Mouse (Mus musculus) olfactory bulb, adult 2 months (tissue): ENCODE data around the gene Mindy1. TPM values are rescaled to one million over a fixed set of nuclear protein-coding genes. Genes with fewer than 3 reads are reported as not detected.

Source experiments
- H3K27ac ChIP-seq: fragments of 200-500 bp; 2 replicates; pipeline ENCODE4 v1.5.1; 2012; ENCODE audit warnings: low read depth, low read length; ENCODE audit not compliant: insufficient read depth
- H3K4me1 ChIP-seq: fragments of 200-500 bp; 2 replicates; pipeline ENCODE4 v1.6.1; 2012; ENCODE audit warnings: low read length; ENCODE audit not compliant: control insufficient read depth, insufficient read depth
- H3K4me3 ChIP-seq: fragments of 200-500 bp; 2 replicates; pipeline ENCODE4 v1.5.1; 2012; ENCODE audit warnings: mild to moderate bottlenecking, low read depth, low read length, moderate library complexity; ENCODE audit not compliant: insufficient read depth
- CTCF ChIP-seq: fragments of 200-500 bp; IDR thresholded peaks from 2 replicates; pipeline ENCODE4 v1.5.1; 2012; ENCODE audit warnings: low read depth, mild to moderate bottlenecking, low read length, moderate library complexity; ENCODE audit not compliant: insufficient read depth
- POLR2A ChIP-seq: fragments of 200-500 bp; IDR thresholded peaks from 2 replicates; pipeline ENCODE4 v1.6.1; 2012; ENCODE audit warnings: mild to moderate bottlenecking, low read depth, low read length, moderate library complexity; ENCODE audit not compliant: insufficient read depth
- WGBS: fragments of 180-500 bp; shearing (Covaris S2); methylation state at CpG from one replicate; pipeline ENCODE4 v1.1.7; 2018; 5-methylcytosine and 5-hydroxymethylcytosine counted together
- polyA plus RNA-seq: library from polyadenylated mRNA; stranded (reverse); fragments of >200 nt; gene quantifications from 2 replicates; pipeline ENCODE4 v1.2.4, GENCODE M21; 2012; ENCODE audit warnings: low replicate concordance; ENCODE audit not compliant: missing spikeins, insufficient read depth, insufficient read length

The Mindy1 gene
- not detected in 2 replicates for polyA plus RNA-seq

- peaks cover 13% of the 10 kb centered on the region for H3K4me1 ChIP-seq
- H3K27ac ChIP-seq: peak within 1 kb of the TSS; percentile 97
- WGBS: under 1% methylated on average over 53 of the region's 53 CpGs
- TF ChIP-seq CTCF: 0 out of 2 replicates have a peak, but pooled peaks have one; percentile 4
- no peak for TF ChIP-seq POLR2A
- peak within 1 kb of the TSS; percentile 98 for H3K4me3 ChIP-seq
Measured at GRCm38 (mm10) chr3:95281216-95282126, at the start of gene Mindy1, which contains the start of gene Prune1. Gene Mindy1 (plus strand): TSS chr3:95281345. Gene Prune1 (minus strand): TSS chr3:95282076.

GRCm38 (mm10) chr3:95232771-95233170 is 48.4 kb upstream of the Mindy1 start:
- Histone ChIP-seq H3K27ac (no peak overlapping the region), H3K4me1 (peaks cover 35% of the 10 kb centered on the region), H3K4me3 (no peak overlapping the region)
- 77% methylated on average over 7 of the region's 7 CpGs for WGBS
- no peak for TF ChIP-seq CTCF
- TF ChIP-seq POLR2A: no peak

GRCm38 (mm10) chr3:95233303-95233980 is 47.7 kb upstream of the Mindy1 start:
- H3K4me1 ChIP-seq: peaks cover 35% of the 10 kb centered on the region
- H3K4me3 ChIP-seq: no peak overlapping the region
- WGBS: 87% methylated on average over 16 of the region's 16 CpGs
- no peak for TF ChIP-seq POLR2A
- TF ChIP-seq CTCF: no peak
- H3K27ac ChIP-seq: no peak overlapping the region

DNA sequence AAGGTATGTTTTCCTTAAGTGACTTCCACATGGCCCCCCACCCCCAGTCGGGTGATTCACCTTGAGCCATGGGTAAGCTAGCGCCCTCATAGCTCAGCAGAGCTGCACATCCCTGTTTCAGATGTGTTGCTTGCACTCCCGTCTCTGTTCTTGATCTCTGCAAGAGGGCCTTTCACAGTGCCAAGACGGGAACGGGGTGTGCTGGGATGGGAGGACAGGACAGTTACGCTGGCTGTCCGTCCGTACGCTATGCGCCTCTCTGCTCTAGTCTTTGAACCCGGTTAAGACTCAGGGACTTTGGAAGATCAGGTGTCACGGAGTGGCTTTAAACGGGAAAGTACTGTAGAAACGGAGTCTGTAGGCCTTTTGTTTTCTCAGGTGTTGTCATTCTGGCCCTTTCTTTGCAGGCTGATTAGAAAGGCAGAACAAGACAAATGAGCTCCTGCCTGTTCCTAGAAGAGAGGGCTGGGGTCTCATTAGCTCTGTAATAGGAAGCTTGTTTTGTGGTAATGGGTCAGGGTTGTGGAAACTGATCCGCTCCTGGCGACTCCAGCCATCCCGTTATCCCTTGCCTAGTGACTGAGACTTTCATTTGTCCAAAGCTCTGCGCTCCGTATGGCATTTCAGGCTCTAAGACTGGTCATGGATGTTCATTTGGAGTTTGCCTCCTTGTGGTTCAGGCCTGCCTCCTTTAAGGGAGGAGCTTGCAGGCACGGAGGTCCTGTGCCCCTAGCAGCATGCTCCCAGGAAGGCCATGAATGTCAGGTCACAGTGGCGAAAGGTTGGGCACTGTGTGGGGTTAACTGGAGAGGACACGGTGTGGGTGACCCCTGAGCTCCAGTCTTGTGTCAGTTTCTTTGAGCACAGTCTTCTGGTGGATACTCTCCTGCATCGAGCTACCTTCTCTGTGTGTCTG is 45.5 kb upstream of the Mindy1 start:
- TF ChIP-seq POLR2A: no peak
- no peak for TF ChIP-seq CTCF
- H3K4me1 ChIP-seq: peaks cover 26% of the 10 kb centered on the region
- H3K27ac ChIP-seq: no peak overlapping the region
- H3K4me3 ChIP-seq: no peak overlapping the region
- WGBS: 69% methylated on average over 23 of the region's 23 CpGs

GRCm38 (mm10) chr3:95237541-95238099 is 43.5 kb upstream of the Mindy1 start:
- Histone ChIP-seq H3K4me1 (peaks cover 14% of the 10 kb centered on the region; the same call in 1 of the 2 replicates), H3K27ac (peak overlapping the region; percentile 33; the same call in 1 of the 2 replicates), H3K4me3 (no peak overlapping the region)
- TF ChIP-seq POLR2A (no peak), CTCF (no peak)
- WGBS: 49% methylated on average over 8 of the region's 8 CpGs

DNA sequence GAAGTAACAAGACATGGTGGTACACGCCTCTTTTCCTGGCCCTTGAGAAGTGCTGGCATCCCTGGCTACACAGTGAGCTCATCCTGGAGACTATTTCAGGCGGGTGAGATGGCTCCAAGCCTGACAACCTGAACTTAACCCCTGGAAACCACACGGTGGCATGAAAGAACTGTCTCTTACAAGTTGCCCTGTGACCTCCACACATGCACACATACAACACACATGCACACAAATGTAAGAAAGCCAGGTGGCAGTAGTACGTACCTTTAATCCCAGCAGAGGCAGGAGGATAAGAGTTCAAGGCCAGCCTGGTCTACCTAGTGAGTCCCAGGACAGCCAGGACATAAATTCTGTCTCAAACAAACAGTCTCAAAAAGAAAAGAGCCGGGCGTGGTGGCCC is 42.1 kb upstream of the Mindy1 start:
- H3K27ac ChIP-seq: no peak overlapping the region
- TF ChIP-seq POLR2A: no peak
- TF ChIP-seq CTCF: no peak
- peaks cover 14% of the 10 kb centered on the region; the same call in 1 of the 2 replicates for H3K4me1 ChIP-seq
- H3K4me3 ChIP-seq: no peak overlapping the region
- 76% methylated on average over 6 of the region's 6 CpGs for WGBS

- H3K4me1 ChIP-seq: peaks cover 13% of the 10 kb centered on the region; the same call in 1 of the 2 replicates
- no peak for TF ChIP-seq CTCF
- no peak for TF ChIP-seq POLR2A
- WGBS: 85% methylated on average over 12 of the region's 12 CpGs
- H3K27ac ChIP-seq: no peak overlapping the region
- H3K4me3 ChIP-seq: no peak overlapping the region
Measured at GRCm38 (mm10) chr3:95239971-95240370, 41.2 kb upstream of the Mindy1 start.

DNA sequence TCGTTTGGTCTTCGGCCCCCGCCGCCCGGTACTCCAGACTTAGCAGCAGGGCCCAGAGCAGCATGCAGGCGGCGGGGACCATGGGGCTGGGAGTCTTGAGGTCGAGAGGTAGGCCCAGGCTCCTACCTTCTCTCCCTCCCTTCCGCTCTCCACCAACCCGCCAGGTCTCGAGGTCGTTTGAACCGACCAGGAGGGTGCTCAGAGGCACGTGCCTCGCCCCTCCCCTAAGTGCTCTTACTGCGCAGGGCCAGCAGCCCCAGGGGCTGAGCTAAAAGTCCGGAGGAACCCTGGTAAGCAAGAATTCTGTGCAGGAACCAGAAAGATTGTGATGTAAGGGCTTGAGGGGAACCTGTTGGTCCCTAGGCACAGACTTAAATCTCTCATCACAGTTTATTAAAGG is 40.2 kb upstream of the Mindy1 start:
- peaks cover 10% of the 10 kb centered on the region for H3K4me1 ChIP-seq
- TF ChIP-seq POLR2A (no peak), CTCF (no peak)
- WGBS: 51% methylated on average over 17 of the region's 17 CpGs
- H3K27ac ChIP-seq: no peak overlapping the region
- H3K4me3 ChIP-seq: no peak overlapping the region
